Mouse (Mus musculus): ENCODE data around the gene Tpbpa. TPM values are rescaled to one million over a fixed set of nuclear protein-coding genes. Genes with fewer than 3 reads are reported as not detected.
"Not testable (repeated sequence)": the region's sequence is repeated elsewhere in the genome, so short reads cannot be mapped to it uniquely, and the experiment has no call there.

Tpbpa gene
- not detected for total RNA-seq (2021)

GRCm38 (mm10) chr13:60941884-60942283 is at the start of gene Tpbpa:
Gene Tpbpa, minus strand, starts transcription at chr13:60941984.
- not testable (repeated sequence) for DNase-seq

GRCm38 (mm10) chr13:60986915-60987314 is 45.1 kb upstream of the Tpbpa start:
- DNase-seq, result not testable (repeated sequence)

- DNase-seq, result not testable (repeated sequence)
These were observed 30.5 kb upstream of the Tpbpa start for GRCm38 (mm10) chr13:60972319-60972718.

- DNase-seq, result not testable (repeated sequence)
These were observed 22.2 kb upstream of the Tpbpa start for GRCm38 (mm10) chr13:60963985-60964384.

- DNase-seq, result no peak
These were observed 19.9 kb upstream of the Tpbpa start for GRCm38 (mm10) chr13:60961706-60962105.

GRCm38 (mm10) chr13:60936500-60936901 is 5.3 kb downstream of the Tpbpa start, which contains the start of the genes Gm49391 and Ctla2a:
Gene Gm49391, minus strand, starts transcription at chr13:60936571.
Gene Ctla2a, minus strand, starts transcription at chr13:60936625.
- DNase-seq, result no peak

GRCm38 (mm10) chr13:60935490-60935889 is 6.3 kb downstream of the Tpbpa start, which contains the start of gene Gm49393:
Gene Gm49393, minus strand, starts transcription at chr13:60935590.
- not testable (repeated sequence) for DNase-seq

GRCm38 (mm10) chr13:60904780-60905179 is 37.0 kb downstream of the Tpbpa start, which contains the start of gene Tpbpb:
Gene Tpbpb, minus strand, starts transcription at chr13:60904880.
- not testable (repeated sequence) for DNase-seq

GRCm38 (mm10) chr13:60897328-60897727 is 44.5 kb downstream of the Tpbpa start, which contains the start of gene Ctla2b:
Gene Ctla2b, minus strand, starts transcription at chr13:60897447.
- no peak for DNase-seq

- DNase-seq, result not testable (repeated sequence)
These were observed 45.0 kb downstream of the Tpbpa start, which contains the start of gene Gm49392 for GRCm38 (mm10) chr13:60896794-60897193. Gene Gm49392, minus strand, starts transcription at chr13:60896894.

- no peak for DNase-seq
These were observed 46.2 kb downstream of the Tpbpa start for GRCm38 (mm10) chr13:60895406-60896160.

- no peak for DNase-seq
These were observed 49.5 kb downstream of the Tpbpa start for GRCm38 (mm10) chr13:60892301-60892700.

Other genes with a start within 250 kb of the Tpbpa start
- gene BC051665, start 155.6 kb downstream of the Tpbpa start, total RNA-seq (2021), result not detected
- gene Ctsll3, start 139.1 kb downstream of the Tpbpa start, total RNA-seq (2021), result not detected
- gene 4930486L24Rik, start 77.5 kb downstream of the Tpbpa start, total RNA-seq (2021), result not detected
- not detected for gene Gm49392, start 45.1 kb downstream of the Tpbpa start, total RNA-seq (2021)
- 1 to 10 TPM; 1.1 to 3.7 TPM for gene Ctla2b, start 44.5 kb downstream of the Tpbpa start, total RNA-seq (2021)
- not detected for gene Tpbpb, start 37.1 kb downstream of the Tpbpa start, total RNA-seq (2021)
- not detected for gene Gm49393, start 6.4 kb downstream of the Tpbpa start, total RNA-seq (2021)
- gene Gm49391, start 5.4 kb downstream of the Tpbpa start, total RNA-seq (2021), result not detected
- gene Ctla2a, start 5.4 kb downstream of the Tpbpa start, total RNA-seq (2021), result 10 to 100 TPM; 14.9 to 19.0 TPM
- not detected for gene Ctsj, start 64.0 kb upstream of the Tpbpa start, total RNA-seq (2021)
- not detected for gene Ctsq, start 98.6 kb upstream of the Tpbpa start, total RNA-seq (2021)
- not detected for gene Ctsr, start 222.3 kb upstream of the Tpbpa start, total RNA-seq (2021)